Mouse (Mus musculus): ENCODE results near the gene Ndufa8.

Gene Ndufa8

GRCm38 (mm10) chr2:36048164-36048563 is 1.0 kb downstream of the Ndufa8 start:
- DNase-seq (ENCODE audit: low spot score in 2 of 2): no peak

DNA sequence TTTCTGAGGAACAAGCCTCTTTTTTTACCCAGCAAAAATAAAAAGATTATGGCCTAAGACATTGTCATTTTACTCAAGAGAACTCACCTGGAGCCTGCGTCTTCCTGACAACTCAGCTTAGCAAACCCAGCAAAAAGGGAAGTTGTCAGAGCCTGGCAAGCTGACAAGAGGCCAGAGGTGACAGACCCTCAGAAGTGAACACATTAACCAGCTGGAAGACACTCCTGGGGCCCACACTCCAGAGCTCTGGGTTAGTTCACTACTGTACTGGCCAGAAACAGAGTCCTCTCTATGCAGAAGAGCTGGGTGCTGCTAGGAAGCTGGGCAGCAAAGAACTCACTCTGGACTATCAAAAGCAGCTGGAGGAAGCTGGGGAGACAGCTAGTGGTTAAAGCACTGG is 8.3 kb downstream of the Ndufa8 start:
- no peak for DNase-seq (ENCODE audit: low spot score in 2 of 2)

- no peak for DNase-seq (ENCODE audit: low spot score in 2 of 2)
These were observed 9.8 kb downstream of the Ndufa8 start for GRCm38 (mm10) chr2:36039297-36039985.

GRCm38 (mm10) chr2:36035413-36036081 is 13.7 kb downstream of the Ndufa8 start:
- no peak for DNase-seq (ENCODE audit: low spot score in 2 of 2)

- DNase-seq (ENCODE audit: low spot score in 2 of 2): no peak
These were observed 14.3 kb downstream of the Ndufa8 start for GRCm38 (mm10) chr2:36034898-36035297.

- DNase-seq (ENCODE audit: low spot score in 2 of 2): no peak
These were observed 15.2 kb downstream of the Ndufa8 start for GRCm38 (mm10) chr2:36033966-36034365.

DNA sequence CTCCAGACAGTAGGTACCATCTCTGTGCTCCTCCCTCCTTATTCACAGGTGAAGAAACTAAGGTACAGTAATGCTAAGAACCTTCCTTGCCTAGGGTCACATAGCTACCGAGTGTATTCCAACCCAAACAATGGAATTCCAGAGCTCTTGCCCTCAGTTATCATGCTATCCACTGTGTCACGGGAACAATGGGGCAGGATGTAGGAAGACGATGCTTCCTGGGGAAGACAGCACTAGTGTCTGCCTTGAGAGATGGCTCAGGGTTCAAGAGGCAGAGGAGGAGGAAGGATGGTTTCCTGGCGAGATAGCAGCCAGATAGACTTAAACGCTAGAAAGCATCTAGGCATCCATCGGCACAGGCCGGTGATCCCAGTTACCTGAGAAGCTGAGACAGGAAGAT is 16.3 kb downstream of the Ndufa8 start:
- DNase-seq (ENCODE audit: low spot score in 2 of 2): no peak

GRCm38 (mm10) chr2:36023291-36023690 is 25.9 kb downstream of the Ndufa8 start:
- no peak for DNase-seq (ENCODE audit: low spot score in 2 of 2)

- DNase-seq (ENCODE audit: low spot score in 2 of 2): peak; percentile 53 to 84
These were observed 27.6 kb downstream of the Ndufa8 start for GRCm38 (mm10) chr2:36021385-36022159.

DNA sequence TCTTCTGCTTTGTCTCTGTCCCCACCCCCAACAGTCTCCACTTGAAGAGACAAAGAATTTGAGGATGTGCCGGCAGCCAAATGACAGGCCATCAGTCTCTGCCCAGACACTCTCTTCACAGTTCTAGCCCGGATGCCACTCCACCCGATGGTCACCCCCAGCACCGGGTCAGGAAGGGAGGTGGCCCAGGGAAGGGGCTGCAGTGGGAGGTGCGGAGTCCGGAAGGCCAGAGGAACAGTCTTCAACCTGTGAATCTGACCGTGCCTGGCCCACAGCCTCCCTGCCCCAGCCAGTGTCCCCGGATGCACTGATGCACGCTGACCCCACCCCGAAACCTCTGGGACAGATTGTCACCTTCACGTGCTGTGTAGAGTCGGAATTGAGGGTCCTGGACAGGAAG is 36.2 kb downstream of the Ndufa8 start:
- no peak for DNase-seq (ENCODE audit: low spot score in 2 of 2)

GRCm38 (mm10) chr2:36011331-36011825 is 37.8 kb downstream of the Ndufa8 start:
- no peak for DNase-seq (ENCODE audit: low spot score in 2 of 2)

DNA sequence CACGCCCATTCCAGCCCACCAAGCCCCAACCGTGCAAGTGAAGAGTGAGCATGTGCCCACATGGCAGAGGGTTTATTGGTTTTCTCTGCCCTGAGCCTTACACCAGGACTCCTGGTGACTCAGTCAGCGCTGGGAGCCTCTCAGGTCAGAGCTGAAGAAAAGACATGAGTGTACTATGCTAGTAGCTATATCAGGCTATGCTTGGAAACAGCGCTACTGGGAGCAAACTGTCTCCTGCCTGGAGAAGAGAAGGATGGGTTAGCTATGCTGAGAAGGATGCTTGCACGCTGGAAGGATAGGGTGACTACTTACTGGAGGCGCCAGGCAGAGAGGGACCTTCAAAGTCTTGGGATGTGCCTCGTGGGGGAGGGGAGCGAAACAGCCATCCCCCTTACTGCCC is 38.6 kb downstream of the Ndufa8 start:
- no peak for DNase-seq (ENCODE audit: low spot score in 2 of 2)

DNA sequence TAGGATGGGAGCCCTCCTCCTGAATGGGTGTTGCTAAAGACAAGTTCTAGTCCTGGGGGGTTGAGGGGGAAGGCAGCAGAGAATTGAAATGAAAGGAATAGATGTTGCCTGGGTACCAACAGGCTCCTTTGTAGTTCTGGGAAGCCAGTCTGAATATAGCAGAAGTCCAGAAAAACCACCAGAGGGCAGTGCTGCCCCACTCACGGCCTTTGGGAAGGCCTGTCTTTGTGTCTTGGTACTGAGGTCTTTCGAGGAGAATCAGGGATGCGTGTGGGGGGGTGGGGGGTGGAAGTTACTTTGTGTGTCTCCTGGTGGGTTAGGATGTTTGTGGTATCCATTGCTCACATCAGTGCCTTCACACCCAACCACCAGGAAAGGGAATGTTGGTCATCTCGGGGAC is 39.8 kb downstream of the Ndufa8 start:
- DNase-seq (ENCODE audit: low spot score in 2 of 2): peak in 1 of 2 experiments; percentile 44

- no peak for DNase-seq (ENCODE audit: low spot score in 2 of 2)
These were observed 41.1 kb downstream of the Ndufa8 start for GRCm38 (mm10) chr2:36008071-36008470.

- no peak for DNase-seq (ENCODE audit: low spot score in 2 of 2)
These were observed 47.0 kb downstream of the Ndufa8 start for GRCm38 (mm10) chr2:36002188-36002587.

GRCm38 (mm10) chr2:36000390-36000789 is 48.8 kb downstream of the Ndufa8 start:
- no peak for DNase-seq (ENCODE audit: low spot score in 2 of 2)

DNA sequence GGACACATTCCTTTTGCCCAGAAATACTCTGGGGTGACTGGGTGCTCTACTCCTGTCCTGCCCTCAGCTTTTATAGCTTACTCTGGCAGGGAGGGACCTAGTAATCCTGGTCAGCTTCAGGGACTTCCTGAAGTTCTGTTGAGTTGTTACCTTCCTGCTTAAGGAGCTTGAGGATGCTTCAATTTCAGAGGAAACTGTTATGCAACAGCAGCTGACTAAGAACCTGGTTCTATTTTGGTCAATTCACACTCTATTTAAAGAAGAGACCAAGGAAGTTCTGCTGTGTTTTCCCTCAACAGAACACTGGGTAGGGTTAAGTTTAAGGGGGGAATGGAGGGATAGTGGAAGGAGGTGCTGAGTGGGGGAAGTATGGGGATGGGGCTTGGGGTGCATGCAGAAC is 50.0 kb downstream of the Ndufa8 start:
- DNase-seq (ENCODE audit: low spot score in 2 of 2): no peak

DNA sequence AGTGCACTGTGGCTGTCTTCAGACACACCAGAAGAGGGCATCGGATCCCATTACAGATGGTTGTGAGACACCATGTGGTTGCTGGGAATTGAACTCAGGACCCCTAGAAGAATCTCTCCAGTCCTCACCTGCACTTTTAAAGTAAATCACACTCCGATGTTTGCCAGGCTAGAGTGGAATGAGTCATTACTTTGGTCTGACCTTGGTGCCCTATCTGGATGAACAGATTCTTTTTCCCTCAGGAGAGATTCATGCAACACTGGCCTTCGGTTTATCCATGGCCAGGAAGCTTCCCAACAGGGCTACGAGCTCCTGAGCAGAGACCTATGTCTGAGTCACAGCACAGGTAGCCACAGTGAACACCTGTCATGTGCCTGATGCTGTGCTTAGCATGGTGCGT is 50.8 kb downstream of the Ndufa8 start:
- DNase-seq (ENCODE audit: low spot score in 2 of 2): no peak

DNA sequence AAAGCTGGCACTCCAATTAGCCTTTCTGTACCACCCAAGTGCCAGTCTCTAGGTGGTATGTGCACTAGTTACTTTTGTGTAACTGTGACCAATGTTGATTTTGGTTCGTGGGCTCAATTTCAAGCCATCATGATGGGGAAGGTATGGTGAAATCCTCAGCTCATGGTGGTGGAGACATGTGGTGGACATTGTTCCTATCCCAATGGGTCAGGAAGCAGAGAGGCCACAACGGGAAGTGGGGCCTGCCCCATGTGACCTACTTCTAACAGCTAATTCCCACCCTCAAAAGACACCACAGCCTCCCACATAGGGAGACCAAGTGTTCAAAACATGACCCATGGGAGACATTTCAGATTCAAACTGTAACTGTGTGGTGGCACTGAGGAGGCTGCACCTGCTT is 52.5 kb downstream of the Ndufa8 start:
- no peak for DNase-seq (ENCODE audit: low spot score in 2 of 2)

- DNase-seq (ENCODE audit: low spot score in 2 of 2): no peak
These were observed 54.9 kb downstream of the Ndufa8 start for GRCm38 (mm10) chr2:35994303-35994702.

GRCm38 (mm10) chr2:35993481-35993880 is 55.7 kb downstream of the Ndufa8 start:
- no peak for DNase-seq (ENCODE audit: low spot score in 2 of 2)

GRCm38 (mm10) chr2:35992259-35992658 is 56.9 kb downstream of the Ndufa8 start:
- DNase-seq (ENCODE audit: low spot score in 2 of 2): no peak

Measured in urinary bladder, postnatal 4 days (tissue).